Comparison of ENCODE assay signal across 8 mouse cellular contexts in the genomic region with DNA sequence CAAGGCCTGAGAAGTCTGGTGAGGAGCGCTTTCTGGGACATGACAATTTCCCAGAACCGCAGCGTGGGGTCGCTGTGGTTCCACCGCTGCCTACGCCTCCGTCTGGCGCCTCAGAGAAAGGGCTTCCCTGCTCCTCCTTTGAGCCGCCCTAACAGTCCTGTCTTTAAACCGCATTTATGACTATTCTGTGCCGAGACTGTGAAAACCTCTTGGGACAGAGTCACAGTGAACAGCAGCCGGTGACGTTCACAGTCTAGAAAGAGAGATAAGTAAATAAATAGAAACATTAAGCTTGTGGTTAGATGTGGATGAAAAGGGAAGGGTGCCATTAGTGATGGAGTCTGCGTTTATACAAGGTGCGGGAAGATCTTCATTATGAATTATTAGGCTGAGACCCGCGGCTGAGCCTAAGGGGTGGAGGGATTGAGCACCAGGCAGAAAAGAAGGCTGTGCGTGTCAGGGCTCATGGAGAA. TPM values are rescaled to one million over a fixed set of nuclear protein-coding genes. Genes with fewer than 3 reads are reported as not detected.
DNase-seq lines count a peak whose midpoint lies in the region; ATAC-seq and TF ChIP-seq lines count a peak whose summit lies in the region.

No protein-coding gene starts in this region.

- H3K9me3 ChIP-seq in MEL (replicated peaks; ENCODE audit: insufficient read depth, low read length) = no peaks in the 10 kb centered on the region
- H3K9me3 ChIP-seq in forebrain, embryonic 10.5 days = no peaks in the 10 kb centered on the region
- H3K9me3 ChIP-seq in lung, embryonic 16.5 days (ENCODE audit: control insufficient read depth, low read length) = no peaks in the 10 kb centered on the region

- H3K4me2 ChIP-seq in lung, embryonic 16.5 days (ENCODE audit: low read depth, low read length) = peak overlapping the region; percentile 55

- intact Hi-C loops in heart, postnatal 10 days (cut with DNase I) = loop anchor here (1.0 to 5.0 kb wide), 5 partner anchors 137 to 602 kb away; no protein-coding TSS in a partner anchor

- TF ChIP-seq POLR2A in MEL (IDR thresholded peaks at IDR 0.05; ENCODE audit: control insufficient read depth in 1 of 2, insufficient read depth in 1 of 2, low read depth in 1 of 2, low read length in 2 of 2, poor library complexity in 1 of 2) = no peak

- 16% methylated on average over 18 of the region's 18 CpGs for WGBS in forebrain, embryonic 10.5 days
- 4% methylated on average over 18 of the region's 18 CpGs for WGBS in lung, embryonic 16.5 days

- peak; percentile 81 for DNase-seq in MEL (ENCODE audit: low read depth, low spot score)
- peak; percentile 54 for DNase-seq in c-Kit-negative CD71-positive TER-119-positive erythroid progenitor cells, embryonic 14.5 days (ENCODE audit: low read depth, low spot score)
- peak; percentile 78 for DNase-seq in forebrain, embryonic 10.5 days (ENCODE audit: extremely low spot score, low spot score)
- peak; percentile 70 to 76 for DNase-seq in heart, postnatal 10 days
- peak; percentile 52 to 74 for DNase-seq in layer of hippocampus, adult 8-10 months (ENCODE audit: low spot score in 2 of 2)
- DNase-seq in ovary, postnatal 36 days (ENCODE audit: low spot score) = peak; percentile 60
- DNase-seq in urinary bladder, adult 2 months (ENCODE audit: low spot score) = peak; percentile 40

- peak; percentile 82 for ATAC-seq in lung, embryonic 16.5 days (ENCODE audit: low read depth)

- TF ChIP-seq RAD21 in MEL (IDR thresholded peaks at IDR 0.05; ENCODE audit: low read depth, low read length) = peak; percentile 98

- TF ChIP-seq EP300 in MEL (IDR thresholded peaks at IDR 0.05; ENCODE audit: low read depth in 1 of 2, low read length in 2 of 2) = no peak

- H3K4me1 ChIP-seq in MEL (ENCODE audit: control insufficient read depth in 1 of 2, insufficient read depth in 2 of 2, low read length in 2 of 2) = no peaks in the 10 kb centered on the region
- peaks cover 25% of the 10 kb centered on the region for H3K4me1 ChIP-seq in forebrain, embryonic 10.5 days
- 0 out of 2 replicates have a peak, but pooled peaks cover 2% of the 10 kb centered on the region for H3K4me1 ChIP-seq in lung, embryonic 16.5 days (replicated peaks; ENCODE audit: control insufficient read depth, insufficient read depth, low read length)

- H3K27ac ChIP-seq in MEL (ENCODE audit: control insufficient read depth, low read depth, low read length) = no peak overlapping the region
- peak overlapping the region; percentile 72 for H3K27ac ChIP-seq in forebrain, embryonic 10.5 days
- no peak overlapping the region for H3K27ac ChIP-seq in lung, embryonic 16.5 days (ENCODE audit: low read length)

- peak; percentile 88 to 97 (median 96) for TF ChIP-seq CTCF in MEL (IDR thresholded peaks at IDR 0.05 in 2 of 3, conservative IDR thresholded peaks at IDR 0.05 in 1 of 3; ENCODE audit: control insufficient read depth in 1 of 3, insufficient read depth in 1 of 3, low read depth in 2 of 3, low read length in 3 of 3, poor library complexity in 1 of 3, severe bottlenecking in 1 of 3)

- H3K79me2 ChIP-seq in MEL (ENCODE audit: control insufficient read depth, insufficient read depth, low read length, poor library complexity) = no peaks in the 10 kb centered on the region

- no peaks in the 10 kb centered on the region for H3K36me3 ChIP-seq in MEL (ENCODE audit: control insufficient read depth in 1 of 2, insufficient read depth in 2 of 2, low read length in 2 of 2)
- no peaks in the 10 kb centered on the region for H3K36me3 ChIP-seq in forebrain, embryonic 10.5 days (replicated peaks)
- no peaks in the 10 kb centered on the region for H3K36me3 ChIP-seq in lung, embryonic 16.5 days (ENCODE audit: control insufficient read depth, insufficient read depth, low read length)

- 0 out of 2 replicates have a peak overlapping the region, but pooled peaks have one; percentile 31 for H3K9ac ChIP-seq in MEL (ENCODE audit: control insufficient read depth, low read depth, low read length, poor library complexity, severe bottlenecking)
- H3K9ac ChIP-seq in lung, embryonic 16.5 days (ENCODE audit: low read length) = peak overlapping the region; percentile 59

- H3K4me3 ChIP-seq in MEL (ENCODE audit: control insufficient read depth in 1 of 2, insufficient read depth in 1 of 2, low read depth in 2 of 2, low read length in 2 of 2) = peak overlapping the region in 1 of 2 experiments; percentile 34; a peak in 2 of 4 replicates
- H3K4me3 ChIP-seq in forebrain, embryonic 10.5 days = peak overlapping the region; percentile 39
- H3K4me3 ChIP-seq in lung, embryonic 16.5 days (ENCODE audit: low read length) = peak overlapping the region; percentile 31

- peaks cover 0 to 5% of the 10 kb centered on the region in 2 experiments; a peak in 2 of 4 replicates for H3K27me3 ChIP-seq in MEL (ENCODE audit: control insufficient read depth in 1 of 2, insufficient read depth in 2 of 2, low read length in 2 of 2)
- peaks cover 10% of the 10 kb centered on the region for H3K27me3 ChIP-seq in forebrain, embryonic 10.5 days (ENCODE audit: poor library complexity, severe bottlenecking)
- H3K27me3 ChIP-seq in lung, embryonic 16.5 days (ENCODE audit: control insufficient read depth, insufficient read depth, low read depth, low read length) = no peaks in the 10 kb centered on the region

TF ChIP-seq in MEL, 35 proteins besides CTCF, POLR2A, EP300 and RAD21:
- peak; percentile 89 for TF ChIP-seq ZC3H11A (IDR thresholded peaks at IDR 0.05; ENCODE audit: low read depth, low read length)
- TF ChIP-seq CHD1 (IDR thresholded peaks at IDR 0.05; ENCODE audit: low read depth, low read length) = no peak
- TF ChIP-seq SMC3 (IDR thresholded peaks at IDR 0.05; ENCODE audit: low read depth, low read length) = peak; percentile 91
TF ChIP-seq in MEL: peak in this region for 2.

RNA-seq across cellular contexts. Expression of a gene that starts 59.1 kb away (rescaled TPM):
- 52.1 and 54.8 TPM in 2 replicates for total RNA-seq in MEL (2012; rRNA removed)
- polyA plus RNA-seq in MEL (2012; ENCODE audit: insufficient read depth in 1 of 2, insufficient read length in 2 of 2, low read depth in 1 of 2, low replicate concordance in 2 of 2, missing spikeins in 1 of 2) = 100 to 1,000 TPM in 1 of 2 experiments, 10 to 100 TPM in 1; 70.0 to 270 TPM
- polyA plus RNA-seq in forebrain, embryonic 10.5 days (2016; fragmentation: Nextera tagmentation; extraction: Ambion mirVana) = 39.0 and 41.5 TPM in 2 replicates
- 10 to 100 TPM; 11.7 to 15.3 TPM for total RNA-seq in heart, postnatal 10 days (2021)
- total RNA-seq in layer of hippocampus, adult 8-10 months (2022) = 100 to 1,000 TPM in 3 of 4 experiments, 10 to 100 TPM in 1; 98.2 to 108 (median 102) TPM
- polyA plus RNA-seq in lung, embryonic 16.5 days (2015; fragmentation: Nextera tagmentation; extraction: Ambion mirVana) = 31.9 and 33.6 TPM in 2 replicates
- polyA plus RNA-seq in urinary bladder, adult 2 months (2012; rRNA removed) = 10.9 and 13.8 TPM in 2 replicates
